Mouse (Mus musculus): ENCODE results near the gene Tnfsf10.
"Not testable (repeated sequence)": the region's sequence is repeated elsewhere in the genome, so short reads cannot be mapped to it uniquely, and the experiment has no call there.

The Tnfsf10 gene

DNA sequence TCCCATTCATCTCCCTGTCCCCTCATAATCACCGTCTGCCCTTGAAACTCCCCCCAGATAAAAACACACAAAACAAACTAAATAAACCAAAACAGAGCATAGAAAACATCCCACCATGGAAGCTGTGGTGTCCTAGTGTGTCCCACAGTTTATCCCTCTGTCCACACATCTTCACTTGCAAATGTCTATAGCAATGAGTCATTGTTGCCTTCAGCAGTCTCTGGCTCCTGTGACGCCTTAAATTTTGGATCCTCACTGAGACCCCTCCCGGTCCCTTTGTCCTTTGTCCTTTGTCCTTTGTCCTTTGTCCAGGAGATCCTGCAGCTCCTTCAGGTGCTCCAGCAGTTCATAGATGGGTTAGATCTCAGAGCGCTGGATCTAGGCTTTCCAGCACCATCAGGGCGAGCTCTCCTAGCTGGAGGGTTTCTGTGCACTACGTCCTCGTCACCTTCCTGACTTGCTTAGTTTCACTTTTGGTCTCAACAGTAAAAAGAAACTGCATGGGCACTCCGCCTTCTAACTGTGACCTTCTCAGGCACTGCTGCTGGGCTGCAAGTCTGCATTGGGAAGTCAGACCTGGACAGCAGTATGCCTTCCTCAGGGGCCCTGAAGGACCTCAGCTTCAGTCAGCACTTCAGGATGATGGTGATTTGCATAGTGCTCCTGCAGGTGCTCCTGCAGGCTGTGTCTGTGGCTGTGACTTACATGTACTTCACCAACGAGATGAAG is at the start of gene Tnfsf10:
TSS of gene Tnfsf10 (plus strand) at position 470 of the 729 bp plus-strand sequence.
- DNase-seq = peak; percentile 31 to 55

DNA sequence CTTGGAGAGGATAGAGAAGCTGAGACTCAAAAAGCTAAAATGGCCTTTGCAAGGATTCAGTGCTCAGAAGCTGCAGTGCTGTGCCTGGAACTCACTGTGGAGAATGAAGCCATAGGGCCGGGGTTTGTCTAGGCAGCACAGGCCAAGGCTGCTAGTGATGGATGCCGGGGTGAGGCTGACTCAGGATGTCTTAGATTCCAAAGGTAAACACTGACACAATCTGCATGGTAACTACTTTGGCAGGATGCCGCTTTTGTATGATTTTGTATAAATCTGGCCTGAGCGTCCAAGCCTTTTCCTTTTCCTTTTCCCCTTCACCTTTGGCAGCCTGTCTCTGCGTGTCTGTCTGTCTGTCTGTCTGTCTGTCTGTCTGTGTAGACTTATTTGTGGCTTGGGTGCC is 49.5 kb upstream of the Tnfsf10 start:
- peak in 1 of 2 experiments; percentile 61 for DNase-seq

DNA sequence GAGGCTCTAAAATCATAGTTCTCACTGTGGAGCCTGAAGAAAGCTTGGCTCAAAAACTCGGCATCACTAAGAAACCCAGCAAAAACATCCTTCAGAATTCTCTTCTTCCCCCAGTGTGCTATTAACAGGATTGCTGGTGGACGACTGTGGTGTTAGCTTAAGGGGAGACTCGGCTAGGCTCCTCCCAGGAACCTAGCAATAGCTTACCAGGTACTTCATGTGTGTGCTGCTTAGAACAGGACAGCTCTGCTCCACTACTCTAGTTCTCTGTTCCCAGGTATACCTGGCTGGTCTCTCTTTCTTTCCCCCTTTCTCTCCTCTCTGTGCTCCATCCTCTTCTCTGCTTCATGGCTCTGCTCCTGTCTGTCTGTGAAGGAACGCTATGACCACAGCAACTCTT is 48.9 kb upstream of the Tnfsf10 start:
- peak in 1 of 2 experiments; percentile 50 for DNase-seq

DNA sequence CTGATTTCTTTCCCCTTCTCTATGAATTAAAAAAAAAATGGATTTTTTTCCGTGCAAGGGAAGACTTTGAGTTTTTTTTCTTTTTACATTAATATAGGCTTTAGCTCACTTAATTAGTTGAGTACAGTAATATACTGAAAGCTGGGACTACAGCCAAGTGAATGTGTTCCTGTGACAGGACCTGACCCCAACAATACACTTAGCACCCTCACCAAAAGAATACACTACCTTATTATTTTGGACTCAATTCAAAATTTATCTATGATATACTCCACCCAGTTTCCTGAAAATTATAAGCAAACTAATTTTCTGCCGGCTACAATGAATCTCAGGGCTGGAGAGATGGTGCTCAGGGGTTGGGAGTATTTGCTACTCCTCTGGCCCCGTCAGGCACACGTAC is 47.7 kb upstream of the Tnfsf10 start:
- DNase-seq = no peak

DNA sequence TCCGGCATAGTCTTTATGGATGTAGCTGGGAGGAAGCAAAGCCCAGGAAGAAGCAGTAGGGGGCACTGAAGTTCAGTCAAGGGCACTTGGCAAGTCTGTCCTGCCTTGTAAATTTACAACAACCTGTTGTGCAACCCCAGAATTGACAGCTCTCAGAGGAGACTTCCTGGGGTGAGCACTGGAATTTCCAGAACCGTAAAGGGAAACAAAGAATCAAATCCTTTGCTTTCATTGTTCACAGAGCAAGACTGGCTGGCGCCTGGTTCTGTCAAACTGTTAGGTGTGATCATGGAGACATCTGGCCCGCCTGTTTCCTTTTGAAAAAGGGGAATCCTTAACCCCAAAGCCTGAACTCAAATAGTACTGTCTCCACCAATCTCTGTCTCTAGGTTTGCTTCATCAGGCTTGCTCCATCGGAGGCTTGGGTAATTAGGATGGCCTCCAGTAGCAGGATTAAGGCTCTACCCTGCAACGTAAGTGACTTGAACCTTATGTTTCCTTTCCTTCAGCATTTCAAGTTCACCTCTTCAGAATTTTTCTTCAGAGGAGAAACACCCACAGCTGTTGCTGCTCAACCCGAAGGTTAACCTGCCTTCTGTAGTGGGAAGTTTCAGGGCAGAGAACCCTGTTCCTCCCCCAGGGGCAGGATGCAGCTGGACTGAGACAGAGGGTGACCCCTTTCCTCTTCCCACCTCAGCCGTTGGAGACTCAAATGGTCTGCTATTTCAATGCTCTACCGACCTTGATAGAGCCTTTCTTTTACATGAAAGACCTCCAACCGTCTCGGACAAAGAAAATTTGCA is 46.5 kb upstream of the Tnfsf10 start:
- DNase-seq = peak; percentile 65 to 79

DNA sequence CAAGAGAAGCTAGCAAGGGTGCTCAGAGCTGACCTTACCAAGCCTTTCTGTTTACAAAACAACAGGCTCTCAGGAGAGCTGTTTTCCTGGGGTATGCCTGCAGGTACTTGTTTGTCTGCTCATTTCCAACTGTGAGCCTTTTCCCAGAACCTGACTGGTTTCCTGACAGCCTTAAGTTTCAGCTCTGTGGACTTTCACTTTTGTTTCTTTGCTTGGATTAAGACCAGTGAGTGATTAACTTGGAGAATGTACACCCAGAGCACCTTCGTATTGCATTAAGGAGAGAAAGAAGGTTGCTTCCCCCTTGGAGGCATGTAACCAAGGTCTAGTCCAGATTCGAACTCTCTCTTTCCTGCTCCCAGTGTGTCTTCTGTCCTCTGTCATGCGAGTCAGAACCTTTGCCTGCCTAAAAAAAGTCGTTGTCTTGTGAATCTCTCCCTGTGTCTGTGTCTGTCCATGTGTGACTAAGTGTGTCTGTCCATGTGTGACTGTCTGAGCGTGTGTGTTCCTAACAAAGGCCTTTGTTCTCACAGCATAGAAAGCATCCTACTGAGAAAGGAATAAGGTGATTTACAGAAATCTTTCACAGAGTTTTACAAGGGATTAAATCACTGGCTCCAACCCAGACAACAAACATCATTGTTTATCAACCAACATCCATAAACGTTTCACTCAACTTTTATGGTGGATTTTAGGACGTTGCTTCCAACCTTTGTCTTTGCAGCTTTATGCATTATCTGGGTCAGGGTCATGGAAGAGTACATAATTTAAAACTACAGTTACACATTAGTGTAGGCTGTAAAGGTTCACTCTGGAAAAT is 43.7 kb upstream of the Tnfsf10 start:
- peak in 1 of 2 experiments; percentile 56 for DNase-seq

DNA sequence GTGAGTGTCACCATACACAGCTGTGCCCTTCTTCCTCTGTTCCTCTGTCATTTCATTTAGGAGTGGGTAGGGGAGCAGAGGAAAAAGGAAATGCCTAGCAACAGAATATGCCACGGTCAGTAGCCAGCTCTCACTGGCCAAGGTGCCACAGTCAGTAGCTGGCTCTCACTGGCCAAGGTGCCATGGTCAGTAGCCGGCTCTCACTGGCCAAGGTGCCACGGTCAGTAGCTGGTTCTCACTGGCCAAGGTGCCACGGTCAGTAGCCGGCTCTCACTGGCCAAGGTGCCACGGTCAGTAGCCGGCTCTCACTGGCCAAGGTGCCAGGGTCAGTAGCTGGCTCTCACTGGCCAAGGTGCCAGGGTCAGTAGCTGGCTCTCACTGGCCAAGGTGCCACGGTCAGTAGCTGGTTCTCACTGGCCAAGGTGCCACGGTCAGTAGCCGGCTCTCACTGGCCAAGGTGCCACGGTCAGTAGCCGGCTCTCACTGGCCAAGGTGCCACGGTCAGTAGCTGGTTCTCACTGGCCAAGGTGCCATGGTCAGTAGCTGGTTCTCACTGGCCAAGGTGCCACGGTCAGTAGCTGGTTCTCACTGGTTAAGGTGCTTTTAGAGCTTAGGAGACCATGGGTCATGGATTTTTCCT is 37.4 kb upstream of the Tnfsf10 start:
- peak in 1 of 2 experiments; percentile 38 for DNase-seq

DNA sequence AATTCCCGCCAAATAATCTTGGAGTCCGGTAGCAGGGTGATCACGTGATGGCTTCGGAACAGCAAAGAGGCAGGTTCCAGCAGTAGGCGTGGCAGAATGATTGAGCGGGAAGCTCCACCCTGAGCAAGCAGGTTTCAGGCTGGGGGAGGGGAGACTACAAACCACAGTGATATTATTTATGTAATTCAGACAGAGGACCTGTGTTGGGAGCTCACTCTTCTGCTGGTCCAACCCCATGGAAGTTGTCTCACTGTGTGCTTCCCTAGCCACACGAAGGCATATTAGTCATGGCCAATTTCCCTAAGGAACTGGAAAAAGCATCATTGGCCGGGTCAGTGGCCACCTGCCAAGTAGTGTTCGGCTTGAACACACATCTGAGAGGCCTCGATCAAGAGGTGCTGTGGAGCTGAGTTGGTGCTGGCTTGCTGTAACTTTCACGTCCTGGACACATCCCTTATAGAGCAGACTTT is 36.5 kb upstream of the Tnfsf10 start:
- DNase-seq = peak; percentile 78 to 87

DNA sequence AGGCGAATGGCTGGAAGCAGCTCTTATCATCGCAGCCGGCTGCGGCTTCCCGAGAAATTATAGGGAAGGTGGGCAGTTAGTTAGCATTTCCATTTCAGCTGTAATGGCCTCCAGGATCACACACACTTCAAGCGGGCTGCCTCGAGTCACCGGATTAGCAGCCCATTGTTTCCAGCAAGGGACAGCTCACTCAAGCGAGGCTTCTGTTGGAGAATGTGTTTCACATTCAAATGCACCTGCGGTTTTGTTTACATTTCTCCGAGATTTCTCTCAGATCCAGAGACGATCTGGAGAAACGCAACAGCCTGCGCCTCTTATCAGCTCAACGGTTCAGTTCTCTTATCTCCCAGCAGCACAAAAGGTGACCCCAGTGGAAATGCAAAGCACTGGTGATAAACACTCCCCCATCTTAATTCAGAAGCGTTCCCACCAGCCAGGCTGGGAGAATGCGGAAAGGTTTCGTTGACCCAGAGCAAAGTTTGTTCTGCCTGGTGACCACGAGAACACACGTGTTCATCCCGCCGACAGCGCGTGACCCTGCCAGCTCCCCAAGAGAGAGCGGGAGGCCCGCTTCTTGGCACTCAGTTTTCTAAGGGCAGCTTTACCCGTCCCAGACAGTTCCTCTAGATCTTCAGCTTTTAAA is 33.6 kb upstream of the Tnfsf10 start:
- peak; percentile 70 to 81 for DNase-seq

DNA sequence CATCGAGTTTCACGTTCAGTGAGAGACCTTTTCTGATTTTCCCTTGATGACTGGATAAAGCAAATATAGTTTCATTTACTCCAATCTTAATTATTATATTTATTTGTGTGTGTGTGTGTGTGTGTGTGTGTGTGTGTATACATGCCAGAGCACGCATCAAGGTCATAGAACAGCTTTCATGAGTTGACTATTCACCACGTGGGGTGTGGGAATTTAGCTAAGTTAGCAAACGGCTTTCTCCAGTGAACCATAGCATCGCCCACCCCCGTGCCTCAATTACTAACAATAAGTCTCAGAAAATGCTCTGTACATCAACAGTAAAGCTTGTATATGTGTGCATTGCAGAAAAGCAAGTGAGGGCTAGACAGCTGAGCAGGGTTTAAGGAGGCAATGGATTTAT is 33.0 kb upstream of the Tnfsf10 start:
- peak in 1 of 2 experiments; percentile 33 for DNase-seq

DNA sequence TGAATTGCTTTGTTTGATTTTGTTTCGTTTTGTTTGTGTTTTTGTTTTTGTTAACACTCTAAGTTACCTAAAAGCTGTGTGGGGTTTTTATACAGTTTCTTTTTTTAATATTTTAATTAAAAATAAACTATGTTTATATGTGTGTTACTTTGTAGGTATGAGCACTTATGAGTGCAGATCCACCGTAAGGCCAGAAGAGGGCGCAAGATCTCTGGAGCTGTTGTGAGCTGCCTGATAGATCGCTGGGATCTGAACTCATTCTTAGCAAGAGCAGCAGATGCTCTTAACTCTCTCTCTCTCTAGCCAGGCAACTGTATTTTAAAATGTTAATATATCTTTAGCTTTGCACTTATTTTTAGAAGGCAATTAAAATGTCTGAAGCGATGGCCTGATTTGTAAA is 32.6 kb upstream of the Tnfsf10 start:
- peak in 1 of 2 experiments; percentile 61 for DNase-seq

DNA sequence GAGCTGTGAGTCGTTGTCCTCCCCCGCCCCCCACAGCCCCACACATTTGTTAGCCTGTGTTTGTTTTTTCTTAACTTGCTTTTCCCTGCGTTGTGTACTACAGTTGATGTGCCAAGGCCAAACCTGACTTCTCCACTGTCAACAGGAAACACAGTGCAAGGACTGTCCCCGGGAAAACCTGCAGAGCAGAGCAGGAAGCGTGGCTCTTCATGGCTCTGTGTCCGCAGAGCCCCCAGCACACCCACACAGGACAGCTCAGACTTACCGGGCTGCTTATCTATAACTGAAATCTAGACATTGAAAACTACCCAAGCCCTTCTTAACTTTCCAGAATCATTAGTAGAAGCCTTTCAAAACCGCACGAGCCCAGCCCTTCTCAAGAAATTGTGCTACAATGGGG is 31.8 kb upstream of the Tnfsf10 start:
- DNase-seq = peak in 1 of 2 experiments; percentile 46

DNA sequence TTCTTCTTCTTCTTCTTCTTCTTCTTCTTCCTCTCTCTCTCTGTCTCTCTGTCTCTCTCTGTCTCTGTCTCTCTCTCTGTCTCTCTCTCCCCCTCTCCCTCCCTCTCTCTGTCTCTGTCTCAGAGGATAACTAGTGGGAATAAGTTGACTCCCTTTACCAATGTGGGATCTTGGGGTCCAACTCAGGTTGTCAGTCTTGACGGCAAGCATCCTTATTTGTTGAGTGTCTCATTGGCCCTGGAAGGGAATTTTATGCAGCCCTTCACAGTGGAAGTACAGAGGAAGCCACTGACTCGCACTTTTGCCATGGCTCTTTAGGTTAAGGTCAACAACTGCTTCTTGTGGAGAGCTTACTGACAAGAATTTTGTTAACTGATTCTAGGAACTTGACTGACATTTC is 28.5 kb upstream of the Tnfsf10 start:
- DNase-seq = no peak

DNA sequence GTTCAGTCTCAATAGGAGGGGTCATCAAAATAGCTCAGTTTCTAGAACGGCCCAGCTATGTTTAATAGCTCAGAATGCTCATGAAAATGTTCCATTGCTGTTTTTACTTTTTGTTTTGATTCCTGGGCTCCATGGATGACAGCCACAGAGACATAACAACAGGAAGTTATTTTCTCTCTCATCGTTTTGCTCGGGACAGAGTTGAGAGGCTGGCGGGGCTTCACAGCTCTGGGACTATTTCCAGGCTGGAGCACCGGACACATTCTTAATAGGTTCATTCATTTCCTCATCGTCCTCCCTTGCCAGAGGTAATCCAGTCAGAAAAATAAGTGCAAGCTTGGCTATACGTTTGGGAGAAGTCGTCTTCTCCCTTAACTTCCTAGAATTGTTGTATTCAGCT is 27.9 kb upstream of the Tnfsf10 start:
- DNase-seq = peak in 1 of 2 experiments; percentile 55

DNA sequence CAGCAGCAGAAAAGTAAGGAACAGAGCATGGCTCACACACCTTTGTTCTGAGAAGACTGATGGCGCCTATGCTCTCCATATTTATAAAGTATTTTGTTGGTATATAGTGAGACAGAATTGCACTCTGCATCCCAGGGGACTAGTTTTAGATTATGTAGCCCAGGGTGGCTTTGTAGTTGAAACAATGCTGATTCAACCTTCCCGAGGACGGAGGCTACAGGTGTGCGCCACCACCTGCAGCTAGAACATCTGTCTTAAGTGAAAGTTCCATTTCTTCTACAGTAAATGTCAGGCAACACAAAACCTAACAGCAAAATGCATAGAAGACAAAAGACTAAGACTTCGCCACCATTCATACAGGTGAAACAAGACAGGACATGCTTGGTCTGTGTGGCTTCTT is 26.5 kb upstream of the Tnfsf10 start:
- no peak for DNase-seq

DNA sequence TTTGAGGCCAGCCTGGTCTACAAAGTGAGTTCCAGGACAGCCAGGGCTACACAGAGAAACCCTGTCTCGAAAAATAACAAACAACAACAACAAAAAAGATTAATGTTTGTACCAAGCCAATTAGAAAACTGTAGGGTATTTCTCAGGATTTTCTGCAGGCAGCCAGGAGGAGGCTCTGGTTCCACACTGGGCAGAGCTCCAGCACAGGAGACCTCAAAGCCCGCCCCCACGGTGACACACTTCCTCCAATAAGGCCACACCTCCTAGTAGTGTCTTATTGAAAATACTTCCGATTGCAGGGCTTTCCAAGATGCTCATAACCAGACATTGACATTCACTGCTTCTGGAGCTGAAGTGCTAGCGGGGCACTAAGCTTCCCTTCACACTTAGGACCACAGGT is 25.9 kb upstream of the Tnfsf10 start:
- DNase-seq = not testable (repeated sequence)

DNA sequence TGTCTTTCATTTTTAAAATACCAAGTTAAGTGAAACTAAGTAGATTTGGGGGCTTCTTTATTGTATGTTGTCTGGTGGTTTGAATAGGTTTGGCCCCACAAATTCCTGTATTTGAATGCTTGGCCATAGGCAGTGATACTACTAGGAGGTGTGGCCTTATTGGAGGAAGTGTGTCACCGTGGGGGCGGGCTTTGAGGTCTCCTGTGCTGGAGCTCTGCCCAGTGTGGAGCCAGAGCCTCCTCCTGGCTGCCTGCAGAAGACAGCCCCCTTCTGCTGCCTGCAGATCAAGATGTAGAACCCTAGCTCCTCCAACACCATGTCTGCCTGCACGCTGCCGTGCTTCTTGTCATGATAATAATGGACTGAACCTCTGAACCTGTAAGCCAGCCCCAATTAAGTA is 25.4 kb upstream of the Tnfsf10 start:
- not testable (repeated sequence) for DNase-seq

DNA sequence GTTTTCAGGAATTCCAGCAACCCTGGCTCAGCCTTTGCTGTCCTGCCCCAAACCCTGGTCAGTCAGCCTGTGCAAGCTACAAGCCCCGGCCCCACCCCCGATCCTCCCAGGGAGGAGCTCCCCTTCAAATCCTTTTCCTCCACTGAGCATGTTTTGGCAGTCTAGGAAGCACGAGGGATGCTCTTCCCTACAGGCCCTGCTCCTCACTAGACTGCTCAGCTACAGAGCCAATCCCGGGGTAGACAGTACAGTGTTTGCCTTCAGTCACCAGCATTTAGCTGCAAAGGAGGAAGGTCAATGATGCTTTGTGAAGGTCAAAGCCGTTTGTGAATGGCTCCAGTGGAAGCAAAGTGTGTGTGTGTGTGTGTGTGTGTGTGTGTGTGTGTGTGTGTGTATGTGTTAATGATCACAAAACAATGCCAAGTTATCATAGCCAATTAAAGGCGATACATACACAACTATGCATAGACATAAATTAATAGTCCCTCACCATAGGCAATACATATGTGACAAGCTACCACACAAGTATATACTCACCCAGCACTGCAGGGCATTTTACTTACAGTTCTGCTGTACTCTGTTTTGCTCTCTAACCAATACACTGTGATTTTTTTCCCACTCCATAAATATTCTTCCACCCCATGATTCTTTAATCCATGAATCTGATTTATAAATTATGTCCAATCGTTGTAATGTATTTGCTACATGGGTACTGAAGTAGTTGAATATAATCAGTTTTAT is 23.0 kb upstream of the Tnfsf10 start:
- DNase-seq = peak in 1 of 2 experiments; percentile 49

DNA sequence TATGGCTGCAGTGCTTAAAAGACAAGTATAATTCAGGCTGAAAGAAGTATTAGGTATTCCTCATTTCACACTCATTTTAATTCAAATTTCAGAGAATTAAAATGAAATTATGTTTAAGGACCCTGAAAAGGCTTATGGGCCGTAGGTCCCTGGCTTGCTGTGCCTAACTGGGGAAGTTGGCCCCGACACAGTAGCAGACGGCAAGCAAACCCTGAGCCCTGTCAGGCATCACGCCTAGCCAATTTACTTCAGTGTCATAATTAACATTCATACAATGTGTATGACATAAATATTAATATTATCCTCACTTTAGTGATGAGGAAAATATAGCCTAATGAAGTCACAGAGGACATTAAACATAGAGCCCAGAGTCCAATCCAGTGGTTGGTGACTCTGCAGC is 16.4 kb upstream of the Tnfsf10 start:
- DNase-seq = no peak

DNA sequence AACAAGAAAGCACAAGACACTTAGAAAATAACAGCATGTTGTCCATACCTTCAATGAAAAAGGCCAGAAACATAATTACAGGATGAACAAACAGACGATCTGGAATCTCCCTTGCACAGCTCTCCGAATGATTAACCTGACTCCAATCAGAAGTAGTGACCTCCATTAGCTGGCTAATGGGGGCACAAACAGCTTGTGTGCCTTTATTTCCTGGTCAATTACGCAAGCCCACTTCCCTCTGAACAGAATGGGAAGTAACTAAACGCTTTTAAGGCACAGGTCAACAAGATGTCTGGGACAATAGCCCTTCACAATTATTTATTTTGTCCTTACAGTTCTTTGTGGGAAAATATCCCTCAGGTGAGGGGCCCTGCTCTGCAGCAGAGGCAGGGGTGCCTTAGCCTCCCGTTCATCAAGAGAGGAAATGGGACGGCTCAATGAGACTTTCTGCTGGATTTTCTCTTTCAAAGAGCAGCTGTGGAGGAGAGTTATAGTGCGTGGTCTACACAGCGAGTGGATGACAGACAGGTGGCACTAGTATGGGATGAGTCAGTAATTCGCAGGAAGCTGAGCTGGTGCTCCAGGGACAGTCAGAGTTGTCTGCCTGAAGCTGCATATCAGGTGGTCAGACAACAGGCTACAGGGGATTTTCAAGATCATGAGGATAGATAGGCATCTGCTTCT is 14.3 kb upstream of the Tnfsf10 start:
- no peak for DNase-seq

DNA sequence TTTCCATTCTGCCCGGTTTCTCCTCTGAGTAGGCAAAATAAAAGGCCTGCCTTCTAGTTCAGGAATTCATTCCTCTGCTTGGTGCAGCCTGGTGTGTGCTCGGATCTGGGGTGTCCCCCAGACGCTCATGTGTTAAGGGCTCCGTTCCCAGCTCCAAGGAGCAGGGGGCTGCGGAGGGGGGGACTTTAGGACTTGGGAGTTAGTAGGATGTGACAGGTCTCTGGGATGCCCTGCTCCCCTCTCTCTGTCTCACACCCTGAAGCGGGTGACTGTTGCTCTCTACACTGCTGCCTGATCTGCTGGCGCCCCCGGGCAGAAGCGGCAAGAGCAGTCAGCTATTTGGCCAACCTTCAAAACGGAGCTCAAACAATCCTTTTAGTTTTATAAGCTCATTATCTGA is 10.0 kb upstream of the Tnfsf10 start:
- no peak for DNase-seq
